Mouse (Mus musculus): ENCODE measurements at regions not wholly inside any gene's neighbourhood (a gene's known extent, or its start where the extent isn't known, plus 50 kb on each side); places are given as distances from the start of the nearest gene placed in this dataset.

GRCm38 (mm10) chr1:157957506-157957905 lies 398.6 kb downstream of the Brinp2 start:
- no peak for DNase-seq (ENCODE audit: low spot score in 2 of 2)

DNA sequence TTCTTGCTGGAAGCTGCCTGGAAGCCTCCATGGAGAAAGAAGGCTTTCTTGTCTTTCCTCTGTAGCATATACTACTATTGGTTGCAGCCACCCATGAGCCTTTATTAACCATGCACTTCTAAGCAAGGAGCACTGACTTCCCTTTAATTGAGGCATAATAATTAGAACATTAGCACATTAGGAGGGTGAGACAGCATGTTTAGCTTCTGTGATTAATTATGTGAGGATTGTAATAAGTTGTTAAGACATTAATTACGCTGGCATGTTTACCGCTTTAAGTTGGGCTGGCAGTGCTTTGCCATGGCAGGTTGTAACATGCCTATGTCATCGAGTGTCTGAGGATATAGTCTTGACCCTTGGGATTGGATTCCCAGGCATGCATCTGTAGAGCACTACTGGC lies 391.7 kb downstream of the Brinp2 start:
- no peak for DNase-seq (ENCODE audit: low spot score in 2 of 2)

GRCm38 (mm10) chr1:157969635-157970111 lies 386.5 kb downstream of the Brinp2 start:
- no peak for DNase-seq (ENCODE audit: low spot score in 2 of 2)

DNA sequence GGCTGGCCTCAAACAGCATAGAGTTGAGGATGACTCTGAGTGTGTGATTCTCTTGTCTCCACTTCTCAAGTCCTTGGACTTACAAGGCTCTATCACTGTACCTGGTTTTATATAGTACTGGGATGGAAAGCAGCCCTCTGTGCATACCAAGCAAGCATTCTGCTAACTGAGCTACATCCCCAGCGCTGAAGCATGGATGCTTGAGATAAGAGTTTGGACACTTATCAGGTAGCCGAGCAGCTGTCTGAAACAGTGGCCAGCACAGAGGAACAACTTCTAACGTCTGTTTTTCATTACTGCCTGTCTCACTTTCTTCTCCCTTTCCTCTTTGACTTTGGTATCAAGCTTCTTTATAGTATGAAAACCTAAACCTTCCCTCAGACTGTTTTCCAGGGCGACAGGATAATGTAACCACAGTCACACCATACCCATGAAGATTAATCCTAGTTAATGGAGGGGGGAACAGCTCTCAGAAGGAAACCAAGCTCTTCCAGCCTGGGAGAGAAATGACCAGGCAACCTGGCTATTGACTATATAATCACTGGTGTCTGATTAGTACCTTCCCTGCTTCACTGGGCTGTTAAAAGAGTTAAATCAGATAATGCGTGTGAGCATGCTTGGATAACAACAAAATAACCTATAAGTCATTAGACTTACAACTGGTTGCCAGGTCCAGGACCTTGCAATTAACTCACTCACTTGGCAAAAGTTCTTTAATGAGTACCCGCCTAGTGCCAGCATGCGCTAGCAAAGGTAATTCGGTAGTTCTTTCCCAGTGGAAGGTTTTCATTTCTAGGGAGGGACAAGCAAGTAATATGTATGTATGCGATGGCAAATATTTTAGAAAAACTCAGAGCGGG lies 382.5 kb downstream of the Brinp2 start:
- DNase-seq (ENCODE audit: low spot score in 2 of 2): no peak

DNA sequence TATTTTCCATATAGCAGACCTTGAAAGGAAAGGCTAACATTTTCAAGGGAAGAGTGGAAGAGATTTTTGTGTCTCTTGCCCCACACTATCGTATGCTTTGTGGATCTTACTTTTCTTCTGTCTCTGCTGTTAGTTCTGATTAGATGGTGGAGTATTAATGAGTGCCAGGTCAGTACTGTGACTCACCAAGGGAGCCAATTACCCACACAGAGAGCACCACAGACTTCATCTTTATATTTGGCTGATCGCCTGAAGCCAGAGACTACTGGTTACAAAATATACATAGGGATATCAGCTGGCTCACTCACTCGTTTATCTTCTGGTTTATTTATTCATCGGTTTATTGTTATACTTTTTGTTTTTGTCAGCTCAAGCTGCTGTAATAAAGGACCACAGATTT lies 381.5 kb downstream of the Brinp2 start:
- DNase-seq (ENCODE audit: low spot score in 2 of 2): no peak

DNA sequence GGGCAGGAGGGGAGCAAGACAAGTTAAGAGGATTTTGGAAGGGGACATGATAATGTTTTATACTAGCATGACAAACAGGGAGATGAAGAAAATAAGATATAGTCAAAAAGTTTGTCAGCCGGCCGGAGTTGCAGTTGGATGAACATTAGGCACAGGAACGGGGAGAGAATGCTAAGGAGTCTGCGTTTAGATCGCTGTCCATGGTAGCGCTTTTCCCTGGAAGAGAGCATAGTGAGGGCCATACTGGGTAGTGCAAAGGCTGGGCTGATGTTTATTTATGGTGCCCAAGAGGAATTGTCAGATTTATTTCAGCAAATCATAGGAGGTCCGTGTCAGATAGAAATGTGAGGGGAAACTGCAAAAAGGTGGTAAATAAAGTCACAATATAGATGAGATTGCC lies 337.0 kb downstream of the Brinp2 start:
- peak in 1 of 2 experiments; percentile 7 for DNase-seq (ENCODE audit: low spot score in 2 of 2)

GRCm38 (mm10) chr1:158039756-158040155 lies 316.4 kb downstream of the Brinp2 start:
- DNase-seq (ENCODE audit: low spot score in 2 of 2): no peak

DNA sequence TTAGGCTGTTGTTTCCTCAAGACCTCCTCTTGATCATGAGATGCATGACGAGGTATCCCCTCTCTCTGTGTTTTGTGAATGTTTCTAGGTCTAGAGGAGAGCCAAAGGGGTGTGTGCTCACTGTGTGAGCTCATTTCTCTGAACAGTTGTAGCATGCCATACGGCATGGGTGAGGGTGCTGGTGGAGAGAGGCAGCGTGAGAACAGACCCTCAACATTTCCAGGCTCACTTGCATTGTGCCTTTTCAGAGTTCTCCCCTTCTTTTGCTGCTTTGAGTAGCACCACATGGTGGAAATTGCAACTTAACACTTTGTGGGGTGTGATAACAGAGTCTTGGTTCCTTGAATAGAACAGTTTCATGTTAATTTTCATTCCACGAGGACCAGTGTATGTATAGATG lies 315.8 kb downstream of the Brinp2 start:
- no peak for DNase-seq (ENCODE audit: low spot score in 2 of 2)

- DNase-seq (ENCODE audit: low spot score in 2 of 2): no peak
Observed at GRCm38 (mm10) chr1:158052644-158053043, 303.5 kb downstream of the Brinp2 start.

DNA sequence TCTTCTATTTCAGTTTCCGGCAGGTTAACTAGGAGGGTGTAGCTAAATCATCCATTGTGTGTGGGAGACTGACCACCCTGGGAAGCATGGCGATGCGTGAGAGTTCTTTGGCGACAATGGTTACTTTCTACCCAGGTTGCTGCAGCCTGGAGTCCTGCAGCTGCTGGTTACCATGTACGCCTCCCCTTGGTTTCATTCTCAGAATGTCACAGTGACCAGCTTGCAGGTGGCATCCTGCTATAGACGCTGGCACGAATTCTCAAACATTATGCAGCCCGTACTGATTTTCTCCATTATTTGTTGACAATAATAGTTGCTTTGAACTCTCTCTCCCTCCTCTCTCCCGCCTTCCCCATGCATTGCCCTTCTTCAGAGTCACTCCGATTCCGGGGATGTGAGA lies 301.2 kb downstream of the Brinp2 start:
- DNase-seq (ENCODE audit: low spot score in 2 of 2): no peak

DNA sequence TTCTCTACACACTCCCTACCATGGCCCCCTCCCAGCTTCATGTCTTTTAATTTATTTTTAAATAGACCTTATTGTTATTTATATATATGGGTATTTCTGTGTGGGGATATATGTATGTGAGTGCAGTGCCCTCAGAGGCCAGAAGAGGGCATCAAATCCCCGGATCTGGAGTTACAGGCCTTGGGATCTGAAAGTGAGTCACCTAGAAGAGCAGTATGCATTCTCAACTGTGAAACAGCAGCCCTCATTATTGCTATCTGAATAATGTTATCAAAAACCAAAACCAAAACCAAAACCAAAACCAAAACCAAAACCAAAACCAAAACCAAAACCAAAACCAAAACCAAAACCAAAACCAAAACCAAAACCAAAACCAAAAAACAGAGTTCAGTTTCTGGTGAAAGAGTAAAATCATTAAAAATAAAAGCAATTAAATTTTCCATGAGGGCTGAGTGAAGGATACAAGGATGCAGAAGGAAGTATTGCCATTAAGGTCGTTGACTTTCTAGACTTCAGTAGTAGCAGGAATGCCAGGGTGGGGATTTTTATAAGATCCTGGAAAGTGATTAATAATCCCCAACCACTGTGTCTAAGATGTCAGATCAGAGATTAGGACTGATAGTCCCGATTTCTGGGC lies 299.0 kb downstream of the Brinp2 start:
- no peak for DNase-seq (ENCODE audit: low spot score in 2 of 2)

GRCm38 (mm10) chr1:158057789-158058188 lies 298.3 kb downstream of the Brinp2 start:
- DNase-seq (ENCODE audit: low spot score in 2 of 2): no peak

- no peak for DNase-seq (ENCODE audit: low spot score in 2 of 2)
Observed at GRCm38 (mm10) chr1:158061995-158062394, 294.1 kb downstream of the Brinp2 start.

- DNase-seq (ENCODE audit: low spot score in 2 of 2): no peak
Observed at GRCm38 (mm10) chr1:158082181-158082580, 273.9 kb downstream of the Brinp2 start.

GRCm38 (mm10) chr1:158085856-158086255 lies 270.3 kb downstream of the Brinp2 start:
- DNase-seq (ENCODE audit: low spot score in 2 of 2): no peak

DNA sequence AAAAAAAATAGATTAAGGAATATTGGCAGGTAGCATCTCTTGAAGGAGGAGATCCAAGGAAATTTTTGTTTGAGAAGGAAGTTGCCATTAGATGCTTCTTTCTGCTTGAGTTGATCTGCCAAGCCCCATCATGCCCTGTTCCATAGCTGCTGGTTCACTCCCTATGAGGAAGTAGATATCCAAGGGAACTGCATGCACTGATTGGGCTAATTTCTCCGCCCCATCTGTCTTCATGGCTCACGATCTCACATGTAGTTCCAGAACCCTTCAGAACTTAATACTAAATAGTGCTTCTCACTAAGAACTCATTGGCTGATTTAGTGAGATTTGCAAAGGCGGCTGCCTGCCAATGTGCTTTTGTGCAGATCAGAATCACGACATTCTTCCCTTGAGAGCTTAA lies 258.6 kb downstream of the Brinp2 start:
- DNase-seq (ENCODE audit: low spot score in 2 of 2): no peak

GRCm38 (mm10) chr1:158119708-158120107 lies 236.4 kb downstream of the Brinp2 start:
- no peak for DNase-seq (ENCODE audit: low spot score in 2 of 2)

DNA sequence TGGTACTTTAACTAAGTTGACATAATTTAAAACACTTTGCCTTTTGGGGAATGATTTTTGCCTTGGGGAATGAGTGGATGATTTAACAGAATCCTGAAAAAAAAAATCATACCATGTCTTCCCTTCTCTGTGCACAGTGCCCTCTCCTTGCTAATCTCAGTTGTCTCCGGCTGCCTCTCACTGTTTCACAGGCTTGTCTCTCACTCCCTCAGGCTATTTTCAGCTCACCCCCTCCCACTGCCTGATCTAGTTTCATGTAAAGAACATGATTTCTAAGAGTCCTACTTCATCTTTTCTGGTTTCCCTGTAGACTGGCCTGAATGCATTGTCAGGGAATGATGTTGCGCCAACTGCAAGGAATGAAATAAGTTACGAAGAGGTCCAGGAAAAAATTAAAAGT lies 231.2 kb downstream of the Brinp2 start:
- DNase-seq (ENCODE audit: low spot score in 2 of 2): no peak

DNA sequence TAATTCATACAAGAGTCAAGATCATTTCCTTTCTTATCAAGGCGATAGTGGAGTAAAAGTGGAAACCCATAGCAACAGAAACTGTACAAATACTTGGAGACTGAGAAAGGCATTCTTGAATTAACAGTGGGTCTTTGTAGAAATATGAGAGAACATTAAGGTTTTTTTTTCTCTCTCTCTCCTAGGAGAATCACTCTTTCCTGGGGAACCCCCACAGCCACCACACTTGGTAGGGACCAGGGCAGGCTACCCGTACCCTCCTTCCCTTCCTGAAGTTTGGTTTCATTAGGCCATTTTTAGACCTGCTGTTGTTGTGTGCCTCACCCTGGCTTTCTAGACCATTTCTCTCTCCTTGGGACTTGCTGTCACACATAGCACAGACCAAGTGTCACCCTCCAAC lies 229.9 kb downstream of the Brinp2 start:
- DNase-seq (ENCODE audit: low spot score in 2 of 2): no peak

- no peak for DNase-seq (ENCODE audit: low spot score in 2 of 2)
Observed at GRCm38 (mm10) chr1:158129243-158129770, 226.8 kb downstream of the Brinp2 start.

DNA sequence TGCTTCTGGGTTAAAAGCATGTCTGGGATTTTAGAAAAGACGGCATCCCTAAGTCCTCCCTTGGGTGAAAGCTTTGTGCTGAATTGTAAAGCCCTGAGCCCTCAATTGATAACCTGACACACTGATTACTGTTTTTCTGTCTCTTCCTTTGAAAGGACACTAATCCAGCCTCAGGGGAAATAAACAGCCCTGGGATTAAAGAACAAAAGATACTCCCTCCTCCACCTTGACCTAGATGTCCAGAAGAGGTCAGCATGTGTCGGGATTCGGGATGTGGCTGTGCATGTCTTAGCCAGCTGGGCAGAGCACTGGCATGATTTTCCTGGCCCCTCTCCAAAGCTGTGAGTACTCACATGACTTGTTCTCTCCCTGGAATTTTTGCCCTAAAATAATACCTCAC lies 208.6 kb downstream of the Brinp2 start:
- DNase-seq (ENCODE audit: low spot score in 2 of 2): peak in 1 of 2 experiments; percentile 33

DNA sequence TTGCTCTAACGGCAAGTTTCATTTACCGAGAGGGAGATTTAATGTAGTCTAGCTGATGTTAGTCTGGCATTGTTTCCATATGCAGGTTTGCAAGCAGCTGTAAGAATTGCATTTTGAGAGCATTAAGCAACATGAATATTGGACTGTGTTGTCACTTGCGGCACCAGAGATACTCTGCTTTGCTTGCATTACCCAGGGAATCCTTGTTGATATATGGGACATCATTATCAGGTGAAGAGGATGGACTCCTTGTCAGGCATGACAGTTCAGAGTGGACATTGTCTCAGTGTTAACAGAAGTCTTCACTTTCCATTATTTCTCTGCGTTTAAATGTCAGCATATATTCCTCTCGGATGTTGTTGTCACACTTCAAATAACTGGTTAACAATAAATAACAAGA lies 208.1 kb downstream of the Brinp2 start:
- DNase-seq (ENCODE audit: low spot score in 2 of 2): no peak

DNA sequence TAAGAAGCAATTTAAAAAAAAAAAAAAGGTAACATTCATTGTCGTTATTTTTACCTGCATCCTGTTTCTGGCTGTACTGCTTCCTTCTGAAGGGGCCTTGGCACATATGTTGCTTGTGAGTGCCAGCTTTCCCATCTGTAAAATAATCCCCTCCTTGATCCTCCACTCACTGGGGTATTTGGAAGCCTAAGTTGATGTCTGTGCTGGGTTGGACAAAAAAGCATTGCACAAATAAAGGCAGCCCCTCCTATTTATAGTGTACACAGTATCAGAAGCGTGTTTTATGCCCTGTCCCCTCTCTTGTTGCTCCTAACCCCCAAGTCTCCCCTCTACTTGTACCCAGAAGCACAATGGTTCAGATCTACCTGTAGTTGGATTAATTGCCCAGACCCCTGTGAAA lies 195.0 kb downstream of the Brinp2 start:
- DNase-seq (ENCODE audit: low spot score in 2 of 2): no peak
